Mouse (Mus musculus): ENCODE results near the gene Olfr1082.
"Not testable (repeated sequence)": the region's sequence is repeated elsewhere in the genome, so short reads cannot be mapped to it uniquely, and the experiment has no call there.

Olfr1082 gene

DNA sequence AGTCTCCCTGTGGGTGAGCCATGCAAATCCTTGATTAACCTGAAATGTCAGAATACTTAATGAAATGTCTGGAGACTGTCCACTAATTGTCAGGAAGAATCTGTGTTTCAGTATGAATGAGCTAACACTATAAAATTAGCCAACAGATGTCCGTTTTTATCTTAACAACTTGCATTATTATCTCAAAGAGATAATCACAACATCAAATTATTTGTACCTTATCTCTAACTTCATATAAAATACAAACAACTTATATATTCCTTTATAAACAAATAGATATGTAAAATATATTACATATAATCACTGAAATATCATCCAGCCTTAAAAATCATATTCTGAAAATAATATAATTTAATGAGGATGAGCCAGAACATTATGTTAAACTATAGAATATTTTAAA, at the start of gene Olfr1082:
Gene Olfr1082 (minus strand): TSS at position 101 of the 400 bp plus-strand sequence.
- not testable (repeated sequence) for DNase-seq (ENCODE audit: low read depth, low spot score)

GRCm38 (mm10) chr2:86639625-86640024, 40.9 kb upstream of the Olfr1082 start, which contains the start of gene Olfr1084:
Gene Olfr1084, minus strand, starts transcription at chr2:86639725.
- not testable (repeated sequence) for DNase-seq (ENCODE audit: low read depth, low spot score)

DNA sequence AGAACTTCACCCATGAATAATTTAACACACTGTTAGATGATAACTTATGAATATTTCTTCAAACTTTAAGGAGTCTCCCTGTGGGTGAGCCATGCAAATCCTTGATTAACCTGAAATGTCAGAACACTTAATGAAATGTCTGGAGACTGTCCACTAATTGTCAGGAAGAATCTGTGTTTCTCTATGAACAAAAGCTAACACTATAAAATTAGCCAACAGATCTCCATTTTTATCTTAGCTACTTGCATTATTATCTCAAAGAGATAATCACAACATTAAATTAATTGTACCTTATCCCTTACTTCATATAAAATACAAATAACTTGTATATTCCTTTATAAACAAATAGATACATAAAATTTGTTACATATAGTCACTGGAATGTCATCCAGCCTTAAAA, 40.6 kb downstream of the Olfr1082 start, which contains the start of gene Olfr1080:
Gene Olfr1080 (minus strand): TSS at position 101 of the 400 bp plus-strand sequence.
- not testable (repeated sequence) for DNase-seq (ENCODE audit: low read depth, low spot score)
